Mouse (Mus musculus): Measurements from ENCODE around the gene Simc1. TPM values are rescaled to one million over a fixed set of nuclear protein-coding genes. Genes with fewer than 3 reads are reported as not detected.

The Simc1 gene
- polyA plus RNA-seq, 1 experiment from 2014 or later: 17.7 TPM

DNA sequence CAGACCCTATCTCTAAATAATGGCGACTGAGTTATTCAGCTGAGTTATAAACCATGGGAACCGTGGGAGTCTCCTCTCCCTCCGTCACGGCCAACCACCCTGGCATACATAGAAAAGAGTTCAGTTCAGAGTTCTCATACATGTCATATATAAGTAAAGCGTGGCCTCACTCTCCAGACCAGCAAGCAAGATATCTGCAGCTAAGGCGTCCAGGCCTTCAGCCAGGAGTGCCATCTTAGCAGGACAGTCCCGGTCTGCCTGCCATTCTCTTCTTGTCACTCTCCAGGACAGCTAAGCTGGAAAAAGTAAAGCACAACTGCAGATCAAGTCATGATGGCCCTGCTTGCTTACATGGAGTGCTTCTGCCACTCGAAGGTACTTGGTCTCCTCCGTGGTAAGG is 52.6 kb downstream of the Simc1 start:
- H3K27ac ChIP-seq (replicated peaks): no peak overlapping the region
- no peaks in the 10 kb centered on the region for H3K9me3 ChIP-seq
- H3K4me2 ChIP-seq: no peak overlapping the region
- no peaks in the 10 kb centered on the region for H3K27me3 ChIP-seq
- no peak overlapping the region for H3K4me3 ChIP-seq
- ATAC-seq (ENCODE audit: low read depth): no peak
- WGBS: 94% methylated on average over 9 of the region's 9 CpGs
- peaks cover 97% of the 10 kb centered on the region for H3K36me3 ChIP-seq
- no peaks in the 10 kb centered on the region for H3K4me1 ChIP-seq (replicated peaks)
- no peak overlapping the region for H3K9ac ChIP-seq

DNA sequence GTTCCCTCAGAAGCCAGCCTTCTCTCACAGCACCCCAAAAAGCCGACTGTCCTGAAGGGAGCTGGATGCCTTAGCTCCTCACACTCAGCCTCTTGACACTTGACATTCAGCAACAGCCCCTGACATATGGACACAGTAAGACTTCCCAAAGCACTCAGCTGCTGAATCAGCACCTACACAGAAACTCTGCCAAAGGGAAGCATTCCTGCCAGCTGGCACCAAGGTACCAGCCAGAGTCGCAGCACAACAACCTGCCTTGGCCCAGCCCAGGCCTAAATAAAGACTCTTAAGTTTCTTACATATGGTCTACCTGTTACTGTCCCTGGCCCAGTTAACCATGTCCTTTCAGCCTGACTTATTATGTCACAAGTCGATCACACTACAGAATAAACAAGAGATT is 53.2 kb downstream of the Simc1 start:
- Histone ChIP-seq H3K4me3 (no peak overlapping the region), H3K27me3 (no peaks in the 10 kb centered on the region), H3K4me1 (replicated peaks) (no peaks in the 10 kb centered on the region), H3K27ac (replicated peaks) (no peak overlapping the region), H3K4me2 (no peak overlapping the region), H3K9me3 (no peaks in the 10 kb centered on the region), H3K36me3 (peaks cover 97% of the 10 kb centered on the region), H3K9ac (no peak overlapping the region)
- ATAC-seq (ENCODE audit: low read depth): no peak
- WGBS: 90% methylated on average over 3 of the region's 3 CpGs

DNA sequence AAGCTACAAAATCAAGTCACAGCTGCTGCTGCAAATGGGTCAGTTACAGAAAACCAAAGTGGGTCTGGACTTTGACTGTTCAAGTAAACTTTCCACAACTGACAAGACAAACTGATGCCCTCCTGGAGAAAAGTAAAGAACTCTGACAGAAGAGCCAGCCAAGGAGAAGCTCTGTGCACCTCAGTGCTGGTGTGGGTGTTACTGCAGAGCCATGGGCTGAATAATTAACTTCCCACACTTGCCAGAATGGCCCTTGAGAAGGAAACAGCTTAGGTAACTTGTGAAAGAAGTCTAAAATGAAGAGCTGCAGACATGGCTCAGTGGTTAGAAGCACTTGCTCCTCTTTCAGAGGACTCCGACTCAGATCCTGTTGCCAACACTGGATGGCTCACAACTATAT is 54.1 kb downstream of the Simc1 start:
- peaks cover 97% of the 10 kb centered on the region for H3K36me3 ChIP-seq
- no peak for ATAC-seq (ENCODE audit: low read depth)
- H3K27ac ChIP-seq (replicated peaks): no peak overlapping the region
- 96% methylated on average over 1 of the region's 1 CpGs for WGBS
- no peak overlapping the region for H3K9ac ChIP-seq
- no peak overlapping the region for H3K4me3 ChIP-seq
- H3K4me2 ChIP-seq: no peak overlapping the region
- no peaks in the 10 kb centered on the region for H3K9me3 ChIP-seq
- H3K27me3 ChIP-seq: no peaks in the 10 kb centered on the region
- H3K4me1 ChIP-seq (replicated peaks): peaks cover under 1% of the 10 kb centered on the region; the same call in 1 of the 2 replicates

DNA sequence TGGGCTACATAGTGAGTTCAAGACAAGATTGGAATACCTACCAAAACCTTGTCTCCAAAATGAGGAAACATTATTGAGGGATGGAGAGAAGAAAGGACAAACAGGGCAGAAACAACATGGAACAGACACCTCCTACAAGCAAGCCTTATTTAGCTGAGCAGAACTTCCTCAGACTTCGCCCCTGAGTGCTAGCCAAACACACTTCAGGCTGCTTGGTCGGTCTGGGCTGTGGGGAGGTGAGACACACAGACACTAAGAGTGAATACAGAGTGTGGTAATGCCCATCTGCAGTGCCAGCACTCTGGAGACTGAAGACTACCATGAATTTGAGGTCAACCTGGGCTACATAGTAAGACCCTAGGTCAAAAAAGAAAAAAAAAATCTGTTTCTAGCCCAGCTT is 56.1 kb downstream of the Simc1 start:
- ATAC-seq (ENCODE audit: low read depth): no peak
- Histone ChIP-seq H3K9ac (no peak overlapping the region), H3K4me2 (no peak overlapping the region), H3K4me3 (no peak overlapping the region), H3K9me3 (no peaks in the 10 kb centered on the region), H3K4me1 (replicated peaks) (peaks cover 17% of the 10 kb centered on the region), H3K27me3 (no peaks in the 10 kb centered on the region), H3K27ac (replicated peaks) (no peak overlapping the region), H3K36me3 (peaks cover 86% of the 10 kb centered on the region)
- WGBS: 92% methylated on average over 2 of the region's 2 CpGs

DNA sequence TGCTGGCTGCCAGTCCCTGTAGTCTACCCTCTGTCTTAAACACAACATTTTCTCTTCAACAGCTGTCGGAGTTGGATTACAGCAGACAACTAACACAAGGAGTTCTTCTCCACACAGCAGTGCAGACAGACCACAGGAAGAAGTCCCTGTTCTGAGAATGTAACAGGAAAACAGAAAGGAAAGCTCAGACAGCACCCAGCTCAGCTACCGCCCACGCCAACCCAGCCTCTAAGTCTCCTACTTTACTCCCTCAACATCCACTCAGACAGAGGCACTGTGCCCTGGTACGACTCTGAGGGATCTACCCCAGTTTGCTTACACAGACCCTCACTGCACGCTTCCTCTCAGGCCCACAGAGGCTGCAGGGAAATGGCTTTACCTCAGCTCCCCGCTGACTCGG is 57.0 kb downstream of the Simc1 start:
- Histone ChIP-seq H3K36me3 (peaks cover 77% of the 10 kb centered on the region), H3K4me1 (replicated peaks) (peaks cover 17% of the 10 kb centered on the region), H3K27ac (replicated peaks) (no peak overlapping the region), H3K9ac (no peak overlapping the region), H3K4me3 (no peak overlapping the region), H3K27me3 (no peaks in the 10 kb centered on the region), H3K9me3 (no peaks in the 10 kb centered on the region), H3K4me2 (no peak overlapping the region)
- 88% methylated on average over 7 of the region's 7 CpGs for WGBS
- ATAC-seq (ENCODE audit: low read depth): no peak

DNA sequence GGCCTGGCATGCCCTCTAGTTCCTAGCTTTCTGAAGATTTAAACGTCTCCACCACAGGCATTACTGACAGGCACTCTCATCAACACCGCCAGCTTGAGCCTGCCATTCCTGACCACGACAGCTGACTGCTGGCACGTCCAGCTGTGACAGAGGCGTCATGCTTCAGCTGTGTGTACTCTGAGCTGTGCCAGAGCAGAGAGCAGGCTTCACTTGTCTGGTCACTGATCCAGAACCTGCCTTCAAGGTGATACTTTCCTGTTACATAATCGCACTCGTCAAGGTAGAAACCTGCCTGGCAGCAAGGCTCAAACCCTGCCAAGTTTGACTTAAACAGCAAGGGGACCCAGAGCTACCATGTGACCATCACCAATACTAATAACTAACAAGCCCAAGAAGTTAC is 59.0 kb downstream of the Simc1 start:
- WGBS: 84% methylated on average over 7 of the region's 7 CpGs
- H3K27me3 ChIP-seq: no peaks in the 10 kb centered on the region
- peaks cover 58% of the 10 kb centered on the region for H3K36me3 ChIP-seq

DNA sequence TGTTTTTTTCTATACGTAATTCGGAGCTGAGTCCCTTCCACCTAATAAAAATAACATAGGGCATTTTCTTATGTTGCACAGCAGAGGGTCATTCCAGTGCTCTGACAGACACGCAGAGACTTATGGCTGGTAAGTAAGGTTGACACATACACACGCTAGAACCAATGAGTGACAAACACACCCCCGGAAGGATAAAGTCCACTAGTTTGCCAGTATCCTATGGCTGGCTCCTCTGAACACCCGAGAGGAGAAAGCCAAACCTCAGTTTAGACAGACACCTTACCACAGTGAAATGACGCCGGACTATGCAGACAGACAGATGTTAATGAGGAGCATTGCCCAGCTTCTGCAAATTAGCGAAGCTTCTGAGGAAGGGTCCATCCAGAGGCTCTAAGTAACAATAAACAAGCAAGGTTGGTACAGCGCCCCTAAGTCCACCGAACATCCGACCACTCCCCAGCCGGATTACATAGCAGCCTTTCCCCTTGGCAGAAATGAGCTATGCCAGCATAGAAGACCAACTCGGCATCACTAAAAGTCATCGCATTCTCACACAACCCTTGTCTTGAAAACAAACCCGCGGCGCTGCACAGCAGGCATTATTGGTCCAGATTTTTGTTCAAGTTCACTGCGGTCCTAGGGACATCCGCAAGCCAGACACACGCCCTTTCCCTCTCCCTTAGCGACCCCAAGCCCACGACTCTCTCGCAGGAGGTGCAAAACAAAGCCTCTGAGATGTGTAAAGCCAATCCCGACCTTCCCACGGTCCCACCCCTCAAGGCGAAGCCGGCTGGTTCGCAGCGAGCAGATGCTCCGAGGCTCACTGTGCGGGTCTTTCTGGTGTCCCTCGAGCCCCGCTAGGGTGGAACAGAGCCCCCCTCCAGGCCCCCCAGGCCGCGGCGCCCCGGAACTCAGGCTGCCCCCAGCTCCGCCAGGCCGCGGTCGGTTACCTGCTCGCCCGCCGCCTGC is 60.9 kb downstream of the Simc1 start:
- peaks cover 17% of the 10 kb centered on the region for H3K4me1 ChIP-seq (replicated peaks)
- H3K27ac ChIP-seq (replicated peaks): peak overlapping the region; percentile 90
- peak overlapping the region; percentile 78 for H3K4me2 ChIP-seq
- H3K9me3 ChIP-seq: no peaks in the 10 kb centered on the region
- H3K9ac ChIP-seq: peak overlapping the region; percentile 98
- no peaks in the 10 kb centered on the region for H3K27me3 ChIP-seq
- ATAC-seq (ENCODE audit: low read depth): peak; percentile 70
- H3K36me3 ChIP-seq: peaks cover 38% of the 10 kb centered on the region
- 12% methylated on average over 45 of the region's 45 CpGs for WGBS
- H3K4me3 ChIP-seq: peak overlapping the region; percentile 88

More for the DNA sequence above, 59.0 kb downstream of the Simc1 start:
- H3K9ac ChIP-seq: no peak overlapping the region
- H3K4me1 ChIP-seq (replicated peaks): peaks cover 17% of the 10 kb centered on the region
- ATAC-seq (ENCODE audit: low read depth): no peak
- no peak overlapping the region for H3K27ac ChIP-seq (replicated peaks)
- no peaks in the 10 kb centered on the region for H3K9me3 ChIP-seq
- no peak overlapping the region for H3K4me3 ChIP-seq
- no peak overlapping the region for H3K4me2 ChIP-seq

DNA sequence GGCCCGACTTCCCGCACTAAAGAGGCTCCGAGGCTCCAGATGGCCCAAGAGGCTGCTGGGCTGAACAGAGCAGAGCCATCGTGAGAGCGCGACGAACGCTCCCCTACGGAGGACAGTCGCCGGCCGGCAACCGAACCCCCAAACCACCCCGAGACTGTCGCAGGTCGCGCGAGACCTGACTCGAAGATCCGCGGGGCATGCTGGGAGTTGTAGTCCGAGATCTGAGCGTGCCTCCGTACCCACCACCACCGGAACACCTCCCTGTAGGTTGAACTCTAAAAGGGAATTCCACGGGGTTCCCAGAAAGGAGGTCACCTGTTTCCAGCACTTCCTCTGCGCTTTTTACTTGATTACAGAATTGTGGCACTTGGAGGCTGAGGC is 61.6 kb downstream of the Simc1 start, which contains the start of gene 4833439L19Rik:
Gene 4833439L19Rik (minus strand): TSS at position 235 of the 381 bp plus-strand sequence.
- Histone ChIP-seq H3K36me3 (peaks cover 31% of the 10 kb centered on the region), H3K4me2 (peak within 1 kb of the TSS; percentile 78), H3K4me1 (replicated peaks) (peaks cover 17% of the 10 kb centered on the region), H3K9ac (peak within 1 kb of the TSS; percentile 98), H3K27me3 (no peaks in the 10 kb centered on the region), H3K27ac (replicated peaks) (peak within 1 kb of the TSS; percentile 90), H3K4me3 (peak within 1 kb of the TSS; percentile 88), H3K9me3 (no peaks in the 10 kb centered on the region)
- WGBS: under 1% methylated on average over 27 of the region's 27 CpGs
- ATAC-seq (ENCODE audit: low read depth): peak; percentile 97

DNA sequence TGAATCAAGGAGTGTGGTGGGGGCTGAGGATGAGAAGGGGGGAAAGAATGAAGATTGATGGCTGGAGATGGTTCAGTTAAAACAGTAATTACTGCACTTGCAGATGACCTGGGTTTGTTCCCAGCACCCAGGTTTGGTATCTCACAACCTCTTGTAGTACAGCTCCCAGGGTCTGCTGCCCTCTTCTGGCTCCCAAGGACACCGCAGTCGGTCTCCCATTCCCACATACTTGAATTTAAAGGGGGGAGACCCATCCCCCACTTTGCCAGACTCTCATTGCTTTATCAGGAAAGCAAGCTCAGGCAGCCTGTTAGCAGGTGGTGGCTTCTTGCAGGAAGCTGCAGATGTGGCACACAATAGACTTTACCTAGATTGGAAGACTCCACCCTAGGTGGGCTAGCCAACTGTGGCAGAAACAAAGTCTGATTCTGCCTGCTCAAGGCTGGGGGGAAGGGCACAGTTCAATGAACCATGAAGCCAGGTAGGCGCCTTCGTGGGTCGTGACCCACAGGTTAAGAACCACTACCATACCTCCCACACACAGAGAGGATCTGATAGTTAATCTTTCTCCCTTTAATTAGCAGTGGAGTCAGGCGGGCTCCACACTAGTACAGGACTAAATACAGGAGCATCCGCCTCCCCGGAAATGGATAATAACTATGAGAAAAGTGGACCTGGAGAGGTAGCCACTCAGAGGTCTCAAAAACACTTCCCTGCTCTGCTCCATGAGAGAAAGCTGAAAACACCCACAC is 62.2 kb downstream of the Simc1 start:
- Histone ChIP-seq H3K27ac (replicated peaks) (peak overlapping the region; percentile 90; the same call in 1 of the 2 replicates), H3K4me3 (peak overlapping the region; percentile 88), H3K9ac (peak overlapping the region; percentile 38; the same call in 1 of the 2 replicates), H3K4me2 (peak overlapping the region; percentile 78), H3K4me1 (replicated peaks) (peaks cover 17% of the 10 kb centered on the region), H3K27me3 (no peaks in the 10 kb centered on the region), H3K36me3 (peaks cover 26% of the 10 kb centered on the region), H3K9me3 (no peaks in the 10 kb centered on the region)
- WGBS: 52% methylated on average over 8 of the region's 8 CpGs
- ATAC-seq (ENCODE audit: low read depth): peak; percentile 57

DNA sequence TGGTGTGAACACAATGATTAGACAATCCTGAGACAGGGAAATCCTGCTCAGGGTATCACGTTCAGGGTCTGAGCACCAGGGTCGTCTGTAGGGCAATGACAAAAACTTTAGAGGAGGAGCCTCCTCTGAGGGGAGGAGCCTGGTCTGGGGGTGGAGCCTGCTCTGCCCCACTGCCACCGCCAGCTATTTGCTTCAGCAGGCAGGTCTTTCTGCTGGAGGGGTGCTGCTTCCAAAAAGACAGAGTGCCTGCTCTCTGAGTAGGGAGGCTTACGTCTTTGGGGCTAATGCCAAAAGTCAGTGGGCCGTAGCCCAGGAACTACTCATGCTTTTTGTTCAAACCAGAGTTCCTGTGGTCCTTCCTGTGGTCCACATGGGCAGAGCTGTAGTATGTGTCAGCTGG is 64.8 kb downstream of the Simc1 start:
- Histone ChIP-seq H3K27ac (replicated peaks) (no peak overlapping the region), H3K36me3 (no peaks in the 10 kb centered on the region), H3K9ac (no peak overlapping the region), H3K4me3 (no peak overlapping the region), H3K27me3 (no peaks in the 10 kb centered on the region; the same call in 1 of the 2 replicates), H3K4me1 (replicated peaks) (peaks cover 10% of the 10 kb centered on the region), H3K4me2 (no peak overlapping the region), H3K9me3 (no peaks in the 10 kb centered on the region)
- no peak for ATAC-seq (ENCODE audit: low read depth)
- WGBS: 43% methylated on average over 5 of the region's 5 CpGs

DNA sequence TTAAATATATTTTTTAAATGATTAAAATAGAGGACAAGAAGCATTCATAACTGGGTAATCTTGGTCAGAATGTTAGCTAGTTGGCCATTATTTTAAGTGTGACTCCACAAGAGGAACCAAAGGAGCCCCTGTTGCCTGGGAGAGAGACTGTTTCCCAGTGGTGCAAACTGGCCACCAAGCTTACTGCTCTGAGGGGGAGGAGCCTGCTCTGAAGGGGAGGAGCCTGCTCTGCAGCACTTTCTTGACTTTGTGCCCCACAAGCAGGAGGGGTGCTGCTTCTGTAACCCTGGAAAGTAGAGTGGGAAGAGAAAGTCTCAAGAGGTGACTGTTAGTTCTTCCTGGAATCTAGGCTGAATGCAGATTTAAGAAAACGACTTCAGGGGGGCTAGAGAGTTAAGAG is 65.7 kb downstream of the Simc1 start:
- Histone ChIP-seq H3K27ac (replicated peaks) (no peak overlapping the region), H3K36me3 (no peaks in the 10 kb centered on the region), H3K9me3 (no peaks in the 10 kb centered on the region), H3K9ac (no peak overlapping the region), H3K4me2 (no peak overlapping the region), H3K27me3 (peaks cover 3% of the 10 kb centered on the region; the same call in 1 of the 2 replicates), H3K4me1 (replicated peaks) (peaks cover 3% of the 10 kb centered on the region), H3K4me3 (no peak overlapping the region)
- ATAC-seq (ENCODE audit: low read depth): no peak
- WGBS: 52% methylated on average over 1 of the region's 1 CpGs

DNA sequence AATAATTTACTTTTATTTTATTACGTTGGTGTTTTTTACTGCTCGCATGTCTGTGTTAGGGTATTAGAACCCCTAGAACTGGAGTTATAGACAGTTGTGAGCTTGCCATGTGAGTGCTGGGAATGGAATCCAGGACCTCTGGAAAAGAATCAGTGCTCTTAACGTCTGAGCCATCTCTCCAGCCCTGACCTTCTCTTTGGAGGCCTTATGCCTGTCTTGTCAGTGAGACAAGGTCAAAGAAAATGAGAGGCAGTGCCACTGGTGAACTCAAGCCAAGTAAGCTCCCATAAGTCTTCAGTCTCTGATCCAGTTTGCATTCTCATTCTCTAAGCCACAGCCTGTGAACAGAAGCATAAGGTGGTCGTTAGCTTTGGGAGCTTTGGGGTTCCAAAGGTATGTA is 67.2 kb downstream of the Simc1 start:
- Histone ChIP-seq H3K9me3 (no peaks in the 10 kb centered on the region), H3K4me1 (replicated peaks) (peaks cover 9% of the 10 kb centered on the region), H3K4me2 (no peak overlapping the region), H3K27me3 (peaks cover 3% of the 10 kb centered on the region; the same call in 1 of the 2 replicates), H3K36me3 (no peaks in the 10 kb centered on the region), H3K9ac (no peak overlapping the region), H3K4me3 (no peak overlapping the region), H3K27ac (replicated peaks) (no peak overlapping the region)
- 81% methylated on average over 4 of the region's 4 CpGs for WGBS
- no peak for ATAC-seq (ENCODE audit: low read depth)

Measured in neural tube, embryonic 13.5 days (tissue).